Mouse (Mus musculus) layer of hippocampus, postnatal 14 days (tissue): Measurements from ENCODE around the gene Psmg4. TPM values are rescaled to one million over a fixed set of nuclear protein-coding genes. Genes with fewer than 3 reads are reported as not detected.

Experiments used
- DNase-seq, 2 experiments: peaks; one replicate each; pipeline ENCODE4 v3.0.0; 2021 to 2022; ENCODE audit warnings: low spot score in 2 of 2, mixed read lengths in 1 of 2
- total RNA-seq, 2 experiments: library from RNA; stranded (reverse); gene quantifications; 2 replicates each; pipeline ENCODE4 v1.2.3; 2021

Psmg4 gene
- total RNA-seq, 2 experiments from 2014 or later: 26.1 to 33.6 TPM

DNA sequence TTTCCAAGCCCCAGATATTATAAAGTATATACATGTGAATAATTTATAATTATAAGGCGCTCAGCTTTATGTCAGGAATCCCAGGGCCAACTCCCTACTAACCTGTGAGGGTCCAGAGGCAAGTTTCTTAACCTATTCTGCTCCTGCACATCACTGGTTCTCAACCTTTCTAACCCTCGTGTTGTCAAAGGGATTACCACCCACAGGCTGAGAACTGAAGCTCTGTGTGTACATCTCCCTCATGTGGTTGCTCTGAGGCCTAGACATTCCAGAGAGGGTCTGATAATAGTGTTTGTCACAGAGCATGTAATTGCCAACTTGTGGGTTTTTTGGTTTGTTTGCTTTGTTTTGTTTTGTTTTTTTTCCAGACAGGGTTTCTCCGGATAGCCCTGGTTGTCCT is 15.8 kb upstream of the Psmg4 start:
- no peak for DNase-seq

DNA sequence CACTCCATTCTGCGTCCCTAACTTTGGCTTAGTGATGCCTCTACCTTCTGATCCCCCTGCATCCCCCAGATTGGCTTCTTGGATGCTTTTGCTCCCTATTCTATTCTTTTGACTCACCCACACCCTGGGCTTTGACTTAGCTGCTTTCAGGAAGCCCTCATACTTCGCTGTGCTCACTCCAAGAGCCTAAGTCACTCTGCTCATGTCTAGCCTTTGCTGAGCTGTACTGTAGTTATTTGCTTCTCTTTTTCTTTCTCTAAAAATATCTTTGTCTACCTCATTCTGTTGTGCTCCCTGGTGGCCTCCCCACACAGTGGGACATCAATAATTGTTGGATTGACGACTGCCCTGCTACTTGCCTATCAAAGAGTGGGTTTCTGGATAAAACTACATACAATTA is 14.6 kb upstream of the Psmg4 start:
- no peak for DNase-seq

DNA sequence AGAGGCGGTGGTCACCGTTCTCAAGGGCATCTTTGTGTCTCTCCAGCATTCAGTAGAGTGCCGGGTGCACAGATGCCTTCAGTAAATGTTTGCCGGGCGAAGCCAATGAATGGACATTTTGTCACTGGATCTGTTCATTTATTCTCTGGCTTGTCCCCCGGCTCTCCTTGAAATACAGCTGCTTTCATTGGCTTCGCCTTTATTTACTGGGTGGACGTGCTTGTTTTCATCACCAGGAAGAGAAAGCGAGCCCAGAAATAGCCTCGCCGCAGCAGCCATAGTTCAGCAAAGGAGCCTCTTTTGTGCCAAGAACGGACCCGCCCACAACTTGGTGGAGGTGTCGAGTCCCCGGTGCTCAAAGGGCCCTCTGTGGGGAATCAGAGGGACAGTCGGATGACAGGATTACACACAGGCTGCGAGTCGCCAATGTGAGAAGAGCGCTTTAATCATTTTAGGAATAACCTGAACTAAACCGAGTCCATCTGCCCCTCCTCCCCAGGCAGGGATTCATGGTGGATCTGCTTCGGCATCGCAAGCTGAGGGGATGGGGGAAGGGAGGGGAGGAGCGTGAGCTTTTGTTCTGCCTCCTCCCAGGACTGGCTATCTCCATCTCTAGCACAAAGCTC is 13.9 kb upstream of the Psmg4 start:
- peak; percentile 84 to 85 for DNase-seq

DNA sequence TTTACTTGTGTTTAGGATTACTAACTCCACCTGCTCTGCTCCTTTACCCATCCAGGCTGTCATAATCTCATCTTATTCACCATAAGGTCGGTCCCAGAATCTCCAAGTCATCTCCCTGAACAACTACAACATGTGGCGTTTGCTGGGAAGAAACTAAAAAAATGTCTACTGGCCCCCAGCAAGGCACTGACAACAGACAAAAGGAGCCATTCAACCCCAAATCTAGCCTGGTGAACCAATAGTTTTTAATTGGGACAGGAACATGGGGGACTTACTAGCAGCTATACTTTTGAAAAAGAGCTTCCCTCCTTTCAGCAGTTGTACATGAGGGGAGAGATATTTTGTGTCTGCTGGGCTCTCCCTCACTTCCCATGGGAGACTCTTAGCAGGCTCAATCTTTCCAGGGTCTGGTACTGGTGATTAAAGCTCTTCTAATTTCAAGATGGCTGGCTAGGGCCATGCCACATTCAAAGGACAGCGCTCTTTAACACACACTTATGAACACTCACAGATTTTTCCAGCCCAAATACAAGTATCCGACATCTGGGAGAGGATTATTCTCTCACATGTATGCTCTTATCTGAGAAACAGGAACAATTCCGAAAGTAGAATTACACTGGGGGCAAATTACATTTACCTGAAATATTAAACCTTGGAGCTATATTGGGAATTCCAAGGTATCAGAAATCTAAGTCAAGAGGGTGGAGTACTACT is 13.1 kb upstream of the Psmg4 start:
- no peak for DNase-seq

DNA sequence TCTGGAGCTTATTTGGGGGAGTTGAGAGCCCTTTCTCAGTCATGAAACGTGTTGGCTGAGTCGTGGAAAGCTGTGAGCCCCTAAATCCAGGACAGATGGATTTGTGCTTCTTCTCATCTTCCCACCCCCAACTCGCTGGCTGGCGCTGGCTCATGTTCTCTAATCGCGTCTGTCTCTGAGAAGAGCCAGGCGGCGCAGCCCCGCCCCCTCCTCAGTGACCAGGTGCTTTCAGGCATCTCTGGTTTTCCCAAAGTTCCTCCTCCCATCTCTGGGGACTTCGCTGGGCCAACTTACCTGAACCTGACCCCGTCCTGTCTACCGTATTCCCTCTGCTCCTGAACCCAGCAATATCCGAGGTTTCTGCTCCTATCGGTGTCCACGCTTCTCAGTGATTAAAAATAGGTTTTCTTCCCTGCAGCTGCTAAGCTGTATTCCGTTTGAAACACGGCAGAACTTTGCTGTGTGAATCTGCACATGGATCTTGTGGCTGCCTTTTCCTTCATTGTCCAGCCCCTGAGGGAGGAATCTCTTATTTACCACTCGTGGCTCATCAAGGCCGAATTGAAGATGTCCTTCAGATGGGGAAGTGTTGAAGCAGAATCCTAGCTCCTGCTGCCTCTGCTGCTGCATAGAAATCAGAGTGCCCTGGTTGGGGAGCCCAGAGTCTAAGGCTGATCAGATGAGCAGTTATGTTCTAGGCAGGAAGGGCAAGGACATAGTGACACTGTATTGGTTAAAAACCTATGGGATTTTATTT is 12.3 kb upstream of the Psmg4 start:
- DNase-seq: peak; percentile 71 to 74

DNA sequence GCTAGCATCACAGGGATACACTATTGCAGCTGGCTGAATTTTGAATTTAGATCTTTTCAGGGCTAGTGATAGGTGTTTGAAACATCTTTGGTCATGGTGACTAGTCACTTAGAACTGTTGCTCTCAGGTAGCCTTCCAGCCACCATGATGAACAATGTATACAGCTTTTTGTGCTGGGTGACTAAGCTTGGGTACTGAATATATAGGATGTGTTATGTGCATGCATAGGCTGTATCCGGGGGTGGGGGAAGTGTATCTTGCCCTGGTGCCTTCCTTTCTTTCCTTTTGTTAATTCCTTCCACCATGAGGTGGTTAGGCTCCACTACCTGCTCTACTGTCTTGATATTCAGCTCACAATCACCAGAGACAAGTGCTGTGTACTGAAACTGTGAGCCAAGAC is 11.3 kb upstream of the Psmg4 start:
- DNase-seq: no peak

DNA sequence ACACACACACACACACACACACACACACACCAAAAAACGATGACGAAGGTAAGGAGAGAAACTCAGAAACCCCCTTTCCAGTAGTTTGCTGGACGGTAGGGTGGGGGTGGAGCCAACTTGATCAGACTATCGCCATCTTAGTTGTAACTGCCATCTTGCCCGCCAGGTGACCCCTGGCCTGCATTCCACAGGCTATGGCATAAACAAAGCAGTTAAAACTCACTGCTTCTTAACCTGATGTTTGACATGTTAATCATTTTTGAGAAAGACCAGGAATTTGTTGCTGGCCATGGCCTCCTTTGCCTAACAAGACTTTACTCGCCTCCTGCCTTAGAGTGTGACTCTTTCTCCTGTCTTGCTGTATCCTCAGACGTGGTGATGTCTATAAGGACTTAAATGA is 10.1 kb upstream of the Psmg4 start:
- no peak for DNase-seq

DNA sequence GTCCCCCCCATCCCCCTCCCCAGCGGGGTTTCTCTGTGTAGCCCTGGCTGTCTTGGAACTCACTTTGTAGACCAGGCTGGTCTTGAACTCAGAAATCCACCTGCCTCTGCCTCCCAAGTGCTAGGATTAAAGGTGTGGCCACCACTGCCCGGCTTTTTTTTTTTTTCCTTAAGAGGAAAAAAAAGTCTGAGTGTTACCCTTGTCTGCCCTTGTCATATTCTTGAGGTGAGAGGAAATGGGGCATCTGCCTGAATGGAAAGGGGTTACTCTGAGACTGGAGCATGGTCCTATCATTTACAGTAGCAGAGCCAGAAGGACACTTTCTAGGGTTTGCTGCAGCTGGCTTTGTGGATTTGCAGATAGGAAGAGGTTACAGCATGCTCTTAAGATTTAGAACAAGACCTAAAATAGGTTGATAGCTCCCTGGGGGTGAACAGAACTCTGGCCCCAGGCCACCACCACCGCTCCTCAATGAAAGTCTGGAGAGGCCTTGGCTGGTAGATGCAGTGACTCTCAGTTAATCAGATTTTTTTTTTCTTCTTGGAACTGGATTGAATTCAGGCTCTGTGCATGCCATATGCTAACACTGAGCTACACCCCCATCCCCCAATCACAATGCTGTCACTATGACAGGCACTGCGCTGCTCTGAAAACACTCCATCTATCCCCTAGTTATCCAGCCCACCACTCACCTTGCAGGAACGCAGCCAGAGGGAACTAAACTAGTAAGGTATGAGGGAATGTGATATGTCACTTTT is 9.3 kb upstream of the Psmg4 start:
- DNase-seq: peak; percentile 41 to 75

DNA sequence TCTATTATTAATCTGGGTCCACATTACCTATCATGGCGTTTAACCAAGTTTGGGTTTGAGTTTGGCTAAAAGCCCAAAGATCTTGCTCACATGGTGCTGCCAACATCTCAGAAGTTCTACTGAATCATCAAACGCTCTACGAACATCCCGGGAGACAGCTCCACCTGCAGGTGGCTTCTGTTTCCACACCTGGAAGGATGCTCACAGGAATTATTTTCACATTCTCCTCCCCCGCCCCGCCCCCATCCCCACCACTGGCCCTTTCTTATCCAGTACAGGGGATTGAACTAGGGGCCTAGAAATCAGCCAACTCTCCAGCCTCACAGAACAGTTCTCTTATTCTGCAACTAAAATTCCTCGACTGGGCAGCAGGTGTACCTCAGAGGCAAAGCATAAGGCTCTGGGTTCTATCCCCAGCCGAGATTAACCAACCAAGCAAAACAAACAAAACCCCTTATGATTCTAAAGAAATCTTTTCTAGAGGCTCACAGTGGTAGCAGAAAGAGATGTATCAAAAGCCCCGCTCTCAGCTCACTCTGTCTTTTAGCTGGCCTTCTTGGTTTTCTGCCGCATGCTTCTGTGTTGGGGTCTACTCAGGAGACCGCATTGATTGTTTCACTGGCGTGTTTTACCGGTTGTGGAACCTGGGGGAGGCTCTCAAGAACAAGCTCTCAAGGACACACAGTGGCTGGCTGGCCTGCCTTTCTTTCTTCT is 8.4 kb upstream of the Psmg4 start:
- peak; percentile 82 to 85 for DNase-seq

DNA sequence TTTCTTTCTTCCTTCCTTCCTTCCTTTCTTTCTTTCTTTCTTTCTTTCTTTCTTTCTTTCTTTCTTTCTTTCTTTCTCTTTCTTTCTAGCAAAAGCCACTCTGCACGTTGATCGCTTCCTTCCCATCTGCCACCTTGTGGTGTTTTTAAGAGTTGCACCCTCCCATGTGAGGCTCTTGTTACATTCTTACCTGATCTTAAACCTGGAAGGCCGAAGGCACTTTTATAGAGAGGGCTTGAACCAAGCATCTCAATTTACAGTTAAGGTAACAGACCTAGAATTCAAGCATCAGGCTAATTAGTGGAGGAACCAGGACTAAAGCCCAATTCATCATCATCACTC is 7.9 kb upstream of the Psmg4 start:
- DNase-seq: peak; percentile 68 to 79

DNA sequence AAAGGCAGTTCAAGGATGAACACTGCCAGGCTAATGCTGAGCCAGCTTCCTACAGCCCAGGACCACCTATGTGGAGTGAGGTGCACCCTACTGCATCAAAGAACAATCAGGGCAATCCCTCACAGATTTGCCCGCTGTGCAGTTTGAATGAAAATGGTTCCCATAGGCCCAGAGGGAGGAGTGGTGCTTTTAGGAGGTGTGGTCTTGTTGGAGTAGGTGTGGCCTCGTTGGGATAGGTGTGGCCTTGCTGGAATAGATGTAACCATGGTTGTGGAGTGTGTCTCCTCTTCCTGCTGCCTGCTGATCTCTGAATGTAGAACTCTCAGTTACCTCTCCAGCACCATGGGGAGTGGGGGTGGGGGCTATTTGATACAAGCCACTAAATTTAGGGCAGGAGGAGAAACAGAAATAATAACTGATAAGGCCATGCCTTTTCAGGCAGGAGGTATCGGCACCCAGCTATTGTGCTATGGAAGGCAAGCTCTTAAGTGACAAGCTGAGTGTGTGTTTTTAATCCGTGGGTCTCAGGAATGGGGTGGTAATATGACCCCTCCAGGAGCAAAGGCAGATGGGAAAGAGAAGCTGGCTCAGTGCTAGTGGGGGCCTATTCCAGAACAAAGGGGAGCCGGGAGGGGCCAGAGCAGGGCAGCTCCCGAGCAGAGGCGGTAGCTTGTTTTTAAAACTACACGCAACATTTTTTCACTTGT is 6.5 kb upstream of the Psmg4 start:
- DNase-seq: no peak

DNA sequence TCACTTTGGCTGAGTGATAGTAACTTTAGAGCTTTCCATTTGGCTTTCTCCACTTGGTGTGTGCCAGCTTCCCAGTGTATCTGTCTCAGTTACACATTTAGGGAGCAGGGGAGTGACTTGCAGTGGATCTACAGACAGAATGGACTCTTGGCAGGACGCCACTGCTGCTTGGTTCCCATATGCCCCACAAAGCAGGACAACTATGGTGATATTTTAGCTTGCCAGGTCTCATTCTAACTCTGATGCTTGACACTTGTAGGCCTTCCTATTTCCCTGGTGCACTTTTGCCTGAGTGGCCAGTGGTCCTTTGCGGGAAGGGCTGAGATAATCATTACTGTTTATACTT is 6.0 kb upstream of the Psmg4 start:
- peak in 1 of 2 experiments; percentile 43 for DNase-seq

DNA sequence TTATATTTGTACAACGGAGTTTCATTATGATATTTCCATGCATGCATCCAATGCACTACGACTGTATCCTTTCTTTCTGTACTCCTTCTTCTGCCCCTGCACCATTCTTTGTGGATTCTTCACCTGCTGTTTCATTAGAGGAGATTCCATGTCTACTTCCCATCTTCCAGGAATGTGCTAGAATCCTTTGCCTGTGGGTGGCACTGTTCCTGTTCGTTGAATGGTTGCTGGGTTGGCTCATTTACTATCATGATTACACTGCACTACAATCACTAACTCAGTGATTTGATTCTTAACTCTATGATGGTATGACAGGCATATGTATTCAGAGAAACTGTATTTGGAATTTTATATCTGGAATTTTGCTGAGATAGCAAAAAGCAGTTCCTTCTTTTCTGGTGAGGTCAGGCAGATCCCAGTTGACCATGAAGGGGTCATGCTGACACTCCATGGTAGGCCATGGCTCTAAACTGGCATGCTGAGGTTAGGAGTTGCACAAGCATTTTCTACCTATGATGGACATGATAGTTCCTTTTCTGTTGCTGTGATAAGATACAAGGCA is 5.1 kb upstream of the Psmg4 start:
- no peak for DNase-seq

DNA sequence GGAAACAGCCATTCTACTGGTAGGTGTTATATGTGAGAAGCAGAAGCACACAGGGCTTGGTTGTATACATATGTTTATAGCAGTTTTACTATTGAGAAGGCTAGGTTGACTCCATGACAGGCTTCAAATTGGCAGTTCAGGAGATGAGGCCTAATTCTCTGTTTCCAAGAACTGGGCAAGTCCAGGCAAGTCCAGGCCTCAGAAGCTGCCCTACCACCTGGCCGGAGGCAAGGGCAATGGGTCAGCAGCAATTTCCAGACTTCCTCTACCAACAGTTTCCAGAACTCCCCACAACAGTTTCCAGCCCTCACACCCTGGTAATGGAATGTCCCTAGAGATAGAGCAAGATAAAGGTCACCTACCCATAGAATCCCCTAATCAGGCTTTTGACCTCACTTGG is 2.8 kb upstream of the Psmg4 start:
- DNase-seq: no peak

DNA sequence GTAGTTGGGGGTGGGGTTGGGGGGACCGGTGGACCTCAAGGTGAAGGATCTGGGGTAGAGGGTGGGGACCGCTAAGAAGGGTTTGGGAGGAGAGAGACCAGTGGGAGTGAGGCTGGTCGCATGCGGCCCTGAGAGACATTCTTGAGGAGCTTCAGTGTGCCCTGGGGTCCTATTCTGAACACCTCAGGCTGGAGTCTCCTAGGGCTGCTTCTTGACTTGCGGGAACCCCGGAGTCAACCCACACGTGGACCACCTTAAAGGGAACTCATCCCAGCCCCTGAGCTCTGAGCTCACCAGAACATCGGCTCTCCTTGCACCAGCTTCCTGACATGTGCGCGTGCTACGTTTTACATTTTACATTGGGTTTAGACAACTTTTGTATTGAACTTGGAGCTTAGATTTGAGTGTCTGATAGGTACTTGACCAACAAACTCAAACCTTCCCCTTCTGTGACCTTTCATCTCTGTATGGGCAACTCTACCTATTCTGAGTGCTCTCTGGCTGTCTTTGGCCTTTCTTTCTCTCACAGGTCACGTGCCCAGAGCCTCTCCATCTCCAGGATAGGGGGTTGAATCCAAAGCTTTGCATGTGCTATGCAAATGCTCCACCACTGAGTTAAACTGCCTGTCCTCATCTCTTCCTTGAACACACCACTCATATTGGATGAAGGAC is 676 bp downstream of the Psmg4 start:
- DNase-seq: no peak

DNA sequence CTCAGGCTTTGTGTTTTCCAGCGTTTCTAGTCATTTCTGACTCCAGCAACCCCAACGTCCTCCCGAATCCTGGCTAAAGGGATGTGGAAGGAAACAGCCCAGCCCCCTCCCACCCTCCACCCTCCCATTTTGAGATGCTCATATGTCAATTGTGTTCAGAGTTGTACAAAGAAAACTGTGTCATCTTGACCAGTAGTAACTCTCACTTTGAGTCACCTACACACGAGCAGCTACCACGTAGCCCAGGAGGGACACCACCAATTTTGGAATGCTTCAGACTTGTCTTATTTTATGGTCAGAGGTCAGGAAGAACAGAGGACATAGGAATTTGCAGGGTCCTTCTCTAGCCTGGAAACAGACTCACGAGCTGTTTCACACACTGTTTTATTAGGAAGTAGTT is 11.3 kb downstream of the Psmg4 start:
- DNase-seq: no peak

DNA sequence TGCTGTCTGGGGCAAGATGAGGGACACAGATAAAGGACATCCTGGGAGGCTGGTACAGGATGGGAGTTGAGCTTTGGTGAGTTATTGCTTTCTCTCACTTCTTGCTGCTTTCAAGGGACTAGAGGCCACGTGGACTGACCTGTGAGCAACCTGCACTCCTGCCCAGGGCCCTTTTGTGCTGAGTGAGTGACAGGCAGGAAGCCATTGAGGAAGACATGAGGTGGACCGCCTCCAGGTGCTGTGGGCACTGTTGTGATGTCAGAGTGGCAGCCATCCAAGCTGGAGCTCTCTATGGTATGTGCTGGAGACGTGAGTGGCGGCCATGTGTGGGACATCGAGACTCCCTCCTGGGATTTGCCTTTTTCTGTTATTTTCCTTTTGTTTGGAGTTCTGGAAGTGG is 18.9 kb downstream of the Psmg4 start:
- DNase-seq: no peak

DNA sequence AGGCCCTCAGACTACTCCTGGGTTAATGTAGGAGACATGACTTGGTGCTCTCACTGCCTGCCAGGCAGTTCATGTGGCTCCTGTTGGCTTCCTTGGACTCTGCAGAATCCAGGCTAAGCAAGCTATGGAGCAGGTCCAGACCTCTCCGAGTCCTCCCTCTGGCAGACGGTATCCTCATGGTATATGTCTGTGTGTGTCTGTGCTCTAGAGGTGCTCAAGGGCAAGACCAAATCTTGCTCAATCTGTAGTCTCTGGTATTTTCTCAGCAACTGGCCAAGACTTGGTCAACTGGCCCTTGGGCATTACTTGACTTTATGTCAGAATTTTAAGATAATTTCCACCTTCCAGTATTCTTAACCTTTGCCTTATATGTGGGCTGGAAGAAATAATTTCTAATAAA is 22.6 kb downstream of the Psmg4 start:
- DNase-seq: no peak

DNA sequence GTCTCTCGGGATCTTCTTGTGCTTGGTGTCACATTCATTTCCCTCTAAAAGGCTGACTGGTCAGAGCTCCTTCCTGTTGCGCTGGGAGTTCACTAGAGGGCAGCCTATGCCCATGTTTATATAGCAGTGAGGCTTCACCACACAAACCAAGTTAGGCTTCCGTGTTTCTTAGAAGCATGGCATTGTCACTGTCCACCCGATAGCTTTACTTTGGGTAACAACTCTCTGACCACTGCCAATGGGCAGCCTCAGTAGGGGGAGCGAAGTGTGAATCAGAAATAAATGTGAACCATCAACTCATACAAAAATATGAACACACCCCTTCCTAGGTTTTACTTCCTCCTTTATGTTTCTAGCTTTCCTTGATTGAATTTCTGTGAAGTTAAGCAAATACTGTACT is 24.8 kb downstream of the Psmg4 start:
- DNase-seq: peak; percentile 63 to 85
